Mouse (Mus musculus) granulocyte monocyte progenitor cell, adult 5-6 weeks (primary cell): ENCODE measurements around the gene Lin9. TPM values are rescaled to one million over a fixed set of nuclear protein-coding genes. Genes with fewer than 3 reads are reported as not detected.
"Not testable (repeated sequence)": the region's sequence is repeated elsewhere in the genome, so short reads cannot be mapped to it uniquely, and the experiment has no call there.

ENCODE experiments used
- ATAC-seq: replicated peaks from 2 replicates; pipeline ENCODE4 v1.8.0; 2016; ENCODE audit warnings: mild to moderate bottlenecking, moderate TSS enrichment, inconsistent platforms; ENCODE audit not compliant: poor library complexity, severe bottlenecking
- total RNA-seq, 2 experiments: library from RNA; stranded (forward) in 1 of 2; stranded (reverse) in 1 of 2; fragments of 200-712, 200-1000 nt in 1 of 2; fragments of >200 nt in 1 of 2; fragmentation: Nextera tagmentation in 1 of 2; gene quantifications; 2 replicates each; pipeline ENCODE4 v1.2.3; 2014 to 2017

The Lin9 gene
- 21.2 and 30.4 TPM in 2 replicates for total RNA-seq (2014; fragmentation: Nextera tagmentation)
- total RNA-seq (2017) = 28.7 and 39.6 TPM in 2 replicates

DNA sequence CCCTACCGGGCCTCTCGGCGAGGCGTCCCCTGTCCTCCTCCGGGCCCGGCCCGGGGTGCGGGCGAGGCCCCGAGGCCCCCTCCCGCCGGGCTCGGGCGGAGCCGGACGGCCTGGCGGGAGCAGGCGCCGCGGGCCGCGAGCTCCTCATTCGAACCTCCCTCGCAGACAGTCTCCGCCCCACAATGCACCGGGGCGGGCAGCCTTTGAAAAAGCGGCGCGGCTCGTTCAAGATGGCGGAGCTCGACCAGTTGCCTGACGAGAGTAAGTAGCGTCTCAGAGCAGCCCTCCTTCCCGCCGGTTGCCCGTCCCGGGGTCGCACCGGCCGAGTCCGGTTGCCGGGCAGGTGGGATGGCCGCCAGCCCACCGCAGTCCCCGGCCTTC, at the start of gene Lin9:
Gene Lin9 (plus strand): TSS at position 14 of the 381 bp plus-strand sequence.
- ATAC-seq = peak; percentile 88

DNA sequence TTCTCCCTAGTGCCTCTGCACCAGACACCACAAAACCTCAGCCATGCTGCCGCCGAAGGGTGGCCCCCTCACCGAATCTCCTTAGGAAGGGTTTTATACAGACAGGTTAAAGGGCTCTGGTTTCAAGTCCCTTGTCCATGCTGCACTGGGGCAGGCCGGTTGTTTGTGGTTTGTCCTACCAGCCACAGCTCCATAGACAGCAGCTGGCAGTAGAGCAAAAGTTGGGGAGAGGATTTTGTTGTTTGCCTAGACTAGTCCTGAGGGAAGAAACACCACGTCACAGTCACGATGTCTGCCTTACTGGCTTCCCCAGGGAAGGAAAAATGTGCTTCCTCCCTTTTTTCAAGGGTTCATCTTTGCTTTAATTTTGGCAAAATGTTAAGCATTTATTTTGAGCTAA, 40.4 kb upstream of the Lin9 start:
- ATAC-seq = no peak

DNA sequence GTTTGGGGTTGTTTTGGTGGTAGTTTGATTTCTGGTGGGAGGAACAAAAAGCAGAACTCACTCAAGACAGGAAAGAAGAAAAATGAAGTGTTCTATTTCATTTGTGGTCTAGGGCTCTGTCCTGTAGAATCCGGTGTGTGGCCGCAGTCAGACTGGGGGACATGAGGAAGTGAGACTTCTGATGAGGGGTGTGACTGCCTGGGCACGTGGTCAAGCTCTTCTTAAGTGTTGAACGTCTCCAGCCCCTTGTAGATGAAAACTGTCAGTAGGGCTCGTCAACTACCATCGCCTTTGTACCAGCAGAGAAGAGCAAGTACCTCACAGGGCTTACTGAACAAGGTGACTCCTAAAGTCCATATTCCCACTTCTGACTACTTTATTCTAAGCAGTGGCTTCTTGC, 39.1 kb upstream of the Lin9 start:
- peak; percentile 96 for ATAC-seq

DNA sequence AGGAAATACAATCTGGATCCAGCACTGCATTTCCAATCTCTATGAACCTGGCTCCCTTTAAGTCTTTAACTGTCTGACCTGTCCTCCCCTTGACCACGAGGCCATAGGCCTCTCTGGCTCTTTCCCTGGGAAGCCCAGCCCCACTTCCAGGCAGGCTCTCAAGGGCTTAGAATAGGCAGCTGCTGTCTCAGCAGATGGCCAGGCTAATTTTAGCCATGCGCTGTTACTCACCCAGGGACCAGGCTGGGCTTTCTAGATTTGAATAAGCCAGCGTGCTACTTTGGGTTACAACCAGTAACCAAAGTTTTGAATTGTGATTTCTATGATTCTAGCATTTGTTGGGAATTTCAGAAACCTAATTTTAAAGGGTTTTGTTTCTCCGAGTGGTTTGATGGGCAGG, 36.4 kb upstream of the Lin9 start:
- no peak for ATAC-seq

DNA sequence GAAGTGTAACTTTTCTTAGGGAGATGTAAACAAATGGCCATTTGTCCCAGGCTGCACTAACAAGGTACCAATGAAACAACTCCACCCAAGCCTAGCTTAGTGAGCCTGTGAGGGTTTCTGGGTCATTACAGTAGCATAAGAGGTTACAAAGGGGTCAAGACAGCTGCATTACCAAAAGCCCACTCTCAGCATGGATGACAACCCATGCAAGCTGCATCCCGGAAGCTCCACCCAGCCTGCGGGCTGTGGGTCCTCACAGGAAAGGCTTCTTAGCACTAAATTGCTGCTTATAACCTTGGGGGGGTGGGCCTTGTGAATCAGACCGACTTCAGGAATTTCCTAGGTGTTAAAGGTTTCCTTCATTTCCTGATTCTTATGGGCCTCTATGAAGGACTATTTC, 34.8 kb upstream of the Lin9 start:
- ATAC-seq = no peak

DNA sequence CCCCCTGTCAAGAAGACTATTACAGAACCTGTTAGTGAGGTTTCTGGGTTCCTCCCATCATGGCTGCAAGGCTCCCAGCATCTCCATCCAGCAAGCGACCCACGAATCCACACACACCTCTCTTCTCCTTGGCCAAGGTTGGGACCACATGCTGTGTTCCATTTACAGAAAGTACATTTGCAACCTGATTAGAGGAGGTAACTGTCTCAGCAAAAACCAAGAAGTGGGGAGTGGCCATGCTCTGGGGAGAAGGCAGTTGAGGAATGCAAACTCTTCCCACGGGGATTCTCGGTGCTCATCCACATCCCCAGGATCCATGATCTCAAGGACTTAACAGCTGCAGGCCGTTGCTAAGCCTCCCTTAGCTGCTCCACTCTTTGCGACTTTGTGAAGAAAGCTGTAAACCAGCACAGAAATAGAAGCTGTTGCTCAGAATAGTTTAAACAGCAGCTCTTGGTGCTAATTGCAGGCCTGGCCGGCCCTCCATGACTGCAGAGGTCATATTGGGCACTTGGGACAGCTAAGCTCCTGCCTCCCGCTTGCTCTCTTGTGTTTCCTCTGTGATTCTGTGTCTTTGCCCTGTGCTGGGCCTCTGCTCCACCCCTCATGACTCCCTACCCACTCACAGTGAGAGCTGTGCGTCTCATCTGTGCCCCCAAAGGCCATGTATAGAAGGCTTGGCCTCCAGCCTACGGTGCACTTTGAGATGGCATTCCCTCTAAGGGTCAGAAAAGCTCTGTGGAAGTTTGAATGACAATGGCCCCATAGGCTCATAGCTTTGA, 34.0 kb upstream of the Lin9 start:
- no peak for ATAC-seq

DNA sequence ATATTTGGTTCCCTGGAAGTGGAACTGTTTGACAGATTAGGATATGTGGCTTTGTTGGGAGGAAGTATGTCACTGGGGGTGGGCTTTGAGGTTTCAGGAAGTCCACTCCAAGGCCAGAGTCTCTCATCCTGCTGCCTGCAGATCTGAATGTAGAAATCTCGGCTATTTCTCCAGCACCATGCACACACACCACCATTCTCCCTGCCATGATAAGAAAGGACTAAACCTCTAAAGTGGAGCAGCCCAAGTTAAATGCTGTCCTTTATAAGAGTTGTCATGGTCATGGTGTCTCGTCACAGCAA, 33.4 kb upstream of the Lin9 start:
- ATAC-seq = peak; percentile 61

DNA sequence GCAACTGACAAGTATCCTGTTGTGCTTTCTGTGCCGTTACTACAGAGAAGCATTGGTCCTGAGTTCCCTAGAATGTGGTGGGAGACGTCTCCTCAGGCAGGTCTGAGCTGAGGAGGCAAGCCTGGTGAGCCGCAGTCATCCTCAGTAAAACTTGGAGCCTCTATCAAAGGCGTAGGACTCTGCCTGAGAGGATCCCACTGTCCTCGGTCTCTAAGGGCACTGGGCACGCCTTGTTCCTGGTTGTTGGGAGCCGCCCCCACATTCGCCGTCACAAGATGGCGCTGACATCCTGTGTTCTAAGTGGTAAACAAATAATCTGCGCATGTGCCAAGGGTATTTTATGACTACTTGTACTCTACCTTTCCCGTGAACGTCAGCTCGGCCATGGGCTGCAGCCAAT, 29.1 kb upstream of the Lin9 start:
- ATAC-seq = not testable (repeated sequence)

DNA sequence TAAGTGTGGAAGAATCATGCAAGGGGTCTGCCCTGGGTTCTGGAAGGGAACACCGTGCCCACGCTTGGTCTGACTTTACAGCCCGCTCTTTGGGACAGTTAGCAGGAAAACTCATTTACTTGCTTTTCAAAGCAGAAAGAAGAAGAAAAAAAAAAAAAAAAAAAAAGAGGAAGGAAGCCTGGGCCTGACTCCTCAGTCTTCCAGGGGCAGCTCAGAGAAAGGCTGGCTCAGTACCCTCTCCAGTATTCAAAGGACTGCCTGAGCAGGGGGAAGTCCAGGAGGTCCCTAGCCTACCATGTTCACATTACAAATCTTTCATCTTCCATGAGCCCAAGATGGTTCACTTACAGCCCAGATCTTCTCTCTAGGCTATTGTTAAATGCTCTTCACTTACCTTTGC, 24.2 kb upstream of the Lin9 start:
- peak; percentile 88 for ATAC-seq

DNA sequence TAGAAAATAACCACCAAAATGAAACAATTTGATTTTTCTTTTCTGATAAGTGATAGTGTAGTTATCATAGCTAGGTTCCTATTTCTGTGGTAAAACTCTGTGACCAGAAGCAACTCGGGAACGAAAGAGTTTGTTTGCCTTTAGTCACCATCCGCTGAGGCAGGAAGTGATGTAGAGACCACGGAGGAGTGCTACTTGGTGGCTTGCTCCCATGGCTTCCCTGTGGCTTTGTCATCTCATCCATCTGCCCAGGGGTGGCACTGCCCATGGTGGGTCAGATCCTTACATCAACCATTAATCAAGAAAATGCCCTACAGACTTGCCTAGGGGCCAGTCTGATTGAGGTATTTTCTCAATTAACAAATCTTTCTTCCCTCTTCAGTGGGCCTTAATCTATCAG, 18.6 kb upstream of the Lin9 start:
- no peak; the same call in 1 of the 2 replicates for ATAC-seq

DNA sequence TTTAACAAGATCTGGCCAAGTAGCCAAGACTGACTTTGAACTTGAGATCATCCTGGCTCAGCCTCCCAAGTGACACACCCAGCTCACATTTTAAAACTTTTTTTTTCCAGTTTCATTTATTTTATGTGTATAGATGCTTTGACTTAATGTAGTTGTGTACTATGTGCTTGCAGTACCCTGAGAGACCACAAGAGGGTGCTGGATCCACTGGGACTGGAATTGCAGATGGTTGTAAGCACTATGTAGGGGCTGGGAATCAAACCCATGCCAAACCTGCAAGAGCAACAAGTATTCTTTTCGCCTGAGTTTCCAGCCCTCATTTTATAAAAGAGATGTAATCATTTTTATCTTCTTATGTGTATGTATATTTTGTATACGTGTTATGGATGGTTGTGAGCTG, 17.0 kb upstream of the Lin9 start:
- no peak for ATAC-seq

DNA sequence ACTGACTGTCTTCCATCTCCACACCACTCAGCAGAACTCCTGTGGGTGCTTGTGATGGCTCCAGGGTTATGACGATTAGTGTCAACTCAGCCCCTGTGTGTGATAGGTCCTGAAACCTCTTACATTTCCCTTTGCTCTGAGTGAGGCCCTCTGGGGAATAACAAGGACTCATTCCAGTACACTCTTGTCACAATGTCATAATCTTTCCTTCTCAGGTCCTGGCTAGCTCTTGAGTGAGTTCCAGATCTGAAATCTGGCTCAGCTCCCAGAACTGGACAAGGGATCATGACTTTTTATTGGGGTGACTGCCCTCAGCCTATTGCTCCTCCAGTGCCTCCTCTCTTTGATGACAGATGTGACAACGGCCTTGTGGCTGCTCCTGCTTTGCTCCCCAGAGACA, 14.8 kb upstream of the Lin9 start:
- no peak for ATAC-seq

DNA sequence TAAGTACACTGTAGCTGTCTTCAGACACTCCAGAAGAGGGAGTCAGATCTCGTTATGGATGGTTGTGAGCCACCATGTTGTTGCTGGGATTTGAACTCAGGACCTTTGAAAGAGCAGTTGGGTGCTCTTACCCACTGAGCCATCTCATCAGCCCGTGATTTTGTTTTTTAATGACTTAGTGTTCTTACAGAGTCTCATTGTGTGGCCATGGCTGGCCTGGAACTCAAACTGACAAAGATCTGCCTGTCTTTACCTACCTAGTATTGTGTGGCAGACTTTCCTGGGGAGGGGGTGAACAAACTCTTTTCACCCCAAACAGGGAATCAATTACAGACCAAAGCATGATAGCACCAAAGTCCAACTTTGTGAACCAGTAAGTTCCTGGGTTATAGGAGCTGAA, 3.2 kb upstream of the Lin9 start:
- ATAC-seq = not testable (repeated sequence)

DNA sequence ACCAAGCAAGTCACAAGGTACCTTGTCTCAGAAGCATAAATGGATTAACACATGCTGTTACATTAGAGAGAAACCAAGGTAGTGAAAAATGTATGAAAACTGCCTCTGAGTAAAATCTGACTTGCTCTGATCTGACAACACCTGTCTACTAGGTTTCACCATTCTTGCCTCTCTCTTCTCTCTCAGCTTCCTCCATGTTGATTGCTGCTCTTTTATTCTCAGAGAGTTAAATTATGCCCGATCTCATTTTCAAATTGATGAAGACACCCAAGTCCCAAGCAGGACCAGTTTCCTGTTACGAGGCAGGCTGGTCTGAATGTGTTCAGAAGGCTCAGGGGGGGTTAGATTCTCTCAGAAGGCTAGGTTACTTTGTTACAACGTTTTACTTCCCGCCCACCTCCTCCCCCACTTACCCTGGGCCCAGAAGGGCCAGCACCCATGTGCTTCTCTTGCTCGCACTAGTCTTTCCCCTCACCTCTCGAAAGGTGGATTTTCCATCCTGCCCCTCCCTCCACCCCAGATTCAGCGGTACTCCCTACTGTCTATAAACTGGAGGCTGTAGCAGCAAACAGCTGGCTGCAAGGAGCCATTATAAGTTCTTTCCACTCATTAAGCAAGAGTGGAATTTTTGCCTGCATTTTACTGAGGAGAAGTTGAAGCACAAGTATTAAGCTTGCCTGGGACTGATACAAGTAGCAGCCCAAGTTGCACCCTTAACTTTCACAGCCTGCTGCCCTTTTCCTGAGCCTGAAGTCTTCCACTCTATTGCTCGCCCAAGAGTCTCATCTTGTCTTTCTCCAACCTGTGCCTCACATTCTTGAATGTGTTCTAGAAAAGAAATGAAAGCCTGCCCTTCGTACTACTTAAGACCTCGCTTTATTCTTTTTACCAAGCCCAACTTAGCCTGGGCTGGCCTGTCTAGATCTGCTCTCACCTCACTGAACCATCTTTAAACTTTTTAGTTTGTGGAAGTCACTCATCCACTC, 1.2 kb upstream of the Lin9 start:
- no peak for ATAC-seq

DNA sequence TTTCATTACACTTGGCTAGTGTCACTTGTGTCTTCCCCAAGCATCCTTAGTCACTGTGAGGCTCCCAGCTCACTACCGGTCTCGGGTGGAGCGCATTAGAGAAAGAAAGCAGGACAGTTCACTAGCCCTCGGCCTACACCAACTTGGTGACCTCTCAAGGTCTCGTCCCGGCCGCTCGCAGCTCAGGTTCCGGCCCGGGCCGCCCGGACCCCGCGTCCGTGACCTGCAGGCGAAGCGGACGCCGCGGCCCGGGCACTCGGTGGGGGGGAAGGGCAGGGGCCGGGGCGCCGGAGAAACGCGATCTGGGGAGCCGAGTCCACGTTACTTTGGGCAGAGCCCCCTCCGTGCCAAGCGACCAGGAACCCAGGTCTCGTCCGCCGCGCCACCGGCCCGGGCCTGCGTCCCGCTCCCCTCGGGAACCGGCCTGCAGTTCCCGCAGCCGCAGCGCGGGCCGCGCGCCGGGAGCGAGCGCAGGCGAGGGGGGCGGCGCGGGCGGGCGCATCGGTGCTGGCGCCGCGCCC, 285 bp upstream of the Lin9 start:
- peak; percentile 15; the same call in 1 of the 2 replicates for ATAC-seq

DNA sequence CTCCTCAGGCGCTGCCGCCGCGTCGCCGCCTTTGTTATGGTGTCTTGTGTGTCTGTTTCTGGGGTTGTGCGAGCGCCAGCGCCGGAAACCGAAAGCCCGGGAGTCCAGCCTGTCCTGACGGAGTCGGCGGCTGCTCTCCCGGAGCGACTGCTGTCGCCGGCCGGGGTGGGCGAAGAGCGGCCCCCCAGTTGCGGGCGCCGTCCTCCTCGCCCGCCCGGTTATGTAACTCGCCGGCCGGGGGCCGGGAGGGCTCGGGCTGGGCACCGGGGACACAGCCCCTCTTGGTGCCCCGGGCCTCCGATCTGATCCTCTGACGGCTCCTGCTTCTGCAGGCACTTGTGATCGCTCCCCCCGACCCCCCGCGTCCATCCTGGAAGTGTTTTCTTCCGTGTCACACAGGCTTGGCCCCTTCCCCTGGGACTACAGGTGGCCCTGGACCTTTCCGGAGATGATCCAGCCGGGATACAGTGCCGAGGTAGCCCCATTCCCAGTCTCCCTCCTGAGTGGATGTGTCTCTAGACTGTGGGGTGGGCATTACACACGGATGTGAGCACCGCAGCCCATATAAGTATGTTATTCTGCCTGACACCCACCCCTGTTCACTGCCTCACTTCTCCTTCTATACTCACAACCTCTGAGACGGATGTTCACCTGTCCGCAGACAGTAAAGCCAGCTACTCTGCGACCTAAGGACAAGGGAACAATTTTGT, 723 bp downstream of the Lin9 start:
- peak; percentile 36 for ATAC-seq

DNA sequence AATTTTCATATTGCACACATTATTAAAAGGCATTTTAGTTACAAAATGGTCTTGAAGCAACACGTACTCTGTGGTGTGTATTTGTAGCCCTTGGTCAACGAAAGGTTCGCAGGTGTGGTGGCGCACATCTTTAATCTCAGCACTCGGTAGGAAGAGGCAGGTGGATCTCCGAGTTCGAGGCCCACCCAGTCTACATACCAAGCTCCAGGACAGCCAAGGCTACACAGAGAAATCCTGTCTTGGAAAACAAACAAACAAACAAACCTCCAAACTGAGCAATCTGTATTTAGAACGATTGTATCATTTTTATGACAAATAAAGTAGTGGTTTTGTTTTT, 1.2 kb downstream of the Lin9 start:
- no peak for ATAC-seq

DNA sequence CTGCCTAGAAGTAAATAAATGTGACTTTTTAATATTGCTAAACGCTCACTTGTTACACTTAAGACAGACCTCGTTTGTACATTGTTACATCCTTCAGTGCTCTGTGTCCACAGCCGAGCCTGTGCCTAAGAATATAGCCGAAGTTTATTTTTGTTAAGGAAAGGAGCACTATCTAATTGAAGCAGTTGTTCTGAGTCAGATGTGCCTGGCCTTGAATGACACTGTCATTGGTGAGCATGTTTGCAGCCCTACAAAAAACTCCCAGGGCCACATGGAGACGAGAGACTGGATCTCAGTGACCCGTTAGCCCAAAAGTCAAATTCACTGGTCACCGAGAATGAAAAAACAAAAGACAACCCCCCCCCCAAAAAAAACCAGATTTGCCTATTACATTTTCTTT, 50.3 kb downstream of the Lin9 start:
- no peak for ATAC-seq

DNA sequence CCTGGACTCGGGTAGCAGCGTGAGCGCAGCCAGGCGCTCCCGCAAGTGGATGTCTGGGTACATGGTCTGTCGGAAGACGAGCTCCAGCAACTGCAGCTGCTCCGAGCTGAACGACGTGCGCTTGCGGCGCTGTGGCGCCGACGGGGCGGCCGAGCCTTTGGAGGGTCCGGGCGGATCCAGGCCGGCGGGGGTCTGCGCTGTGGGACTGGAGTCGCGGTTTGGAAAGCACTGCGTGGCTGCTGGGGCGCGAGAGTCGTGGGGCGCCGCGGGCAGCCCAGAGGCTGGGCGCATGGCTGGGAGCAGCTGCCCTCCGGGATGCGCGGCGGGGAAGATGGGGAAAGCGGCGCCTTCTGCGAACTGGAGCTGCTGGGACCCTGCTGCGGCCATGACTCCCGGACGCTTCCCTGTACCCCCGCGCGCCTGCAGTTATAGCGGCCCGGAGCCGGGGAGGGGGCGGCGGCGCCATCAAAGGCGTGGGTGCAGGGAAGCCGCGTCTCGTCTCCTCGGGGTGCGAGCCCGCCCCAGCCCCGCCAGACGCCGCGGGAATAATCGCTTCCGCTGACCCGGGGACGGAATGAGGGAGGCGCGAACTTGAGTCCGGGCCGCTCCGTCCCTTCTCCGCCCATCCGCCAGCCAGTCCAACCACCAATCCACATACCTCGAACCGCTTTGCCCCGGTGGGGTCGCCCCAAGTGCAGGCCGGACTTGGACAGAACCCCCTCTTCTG, 55.8 kb downstream of the Lin9 start, which contains the start of gene Mixl1:
Gene Mixl1 (minus strand): TSS at position 409 of the 727 bp plus-strand sequence.
- peak; percentile 10; the same call in 1 of the 2 replicates for ATAC-seq

DNA sequence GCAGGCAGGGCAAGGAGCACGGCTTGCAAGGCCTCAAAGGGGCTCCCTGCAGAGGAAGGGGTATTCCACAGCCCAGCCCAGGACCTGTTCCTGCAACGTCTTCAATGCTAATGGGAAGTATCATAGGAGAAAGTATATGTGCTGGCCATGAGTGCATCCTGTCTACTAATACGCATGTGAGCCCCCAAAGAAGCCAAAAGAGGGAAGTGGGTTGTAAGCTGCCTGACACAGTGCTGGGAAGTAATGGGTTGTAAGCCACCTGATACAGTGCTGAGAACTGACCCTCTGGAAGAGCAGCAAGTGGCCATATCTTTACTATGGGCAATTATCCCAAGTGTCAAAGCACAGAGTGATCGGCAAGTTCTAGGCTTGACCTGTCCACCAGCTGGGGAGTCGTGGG, 57.1 kb downstream of the Lin9 start:
- peak; percentile 89 for ATAC-seq
